In genomic region chr17:84244182-84244920, GRCm38 (mm10) we compare ENCODE assay signal across 21 mouse cellular contexts. TPM values are rescaled to one million over a fixed set of nuclear protein-coding genes. Genes with fewer than 3 reads are reported as not detected.
DNase-seq lines count a peak whose midpoint lies in the region; ATAC-seq and TF ChIP-seq lines count a peak whose summit lies in the region.
"Had no signal": no experiment of that assay in that cellular context is flagged by ENCODE, and none has a peak within 500 bp of the region (broad histone marks: within the 10 kb centered on the region; RNA-seq: fewer than 3 reads in every experiment).

No protein-coding gene starts in this region.

- H3K27ac ChIP-seq in heart, embryonic 16.5 days (ENCODE audit: low read length), result peak overlapping the region; percentile 33; the same call in 1 of the 2 replicates
- H3K27ac ChIP-seq in lung, embryonic 14.5 days (ENCODE audit: low read depth), result peak overlapping the region; percentile 31; the same call in 1 of the 2 replicates
- peak overlapping the region; percentile 64 for H3K27ac ChIP-seq in limb, embryonic 12.5 days
- no peak overlapping the region for H3K27ac ChIP-seq in stomach, postnatal 0 days (replicated peaks)
- H3K27ac ChIP-seq in forebrain, postnatal 0 days (ENCODE audit: low read depth, low read length), result no peak overlapping the region
- H3K27ac ChIP-seq: forebrain, embryonic 13.5 days; heart, embryonic 15.5 days; liver, embryonic 14.5 days; midbrain, embryonic 13.5 days; neural tube, embryonic 12.5 days had no signal

- H3K9ac ChIP-seq in heart, embryonic 16.5 days (ENCODE audit: low read length), result no peak overlapping the region
- H3K9ac ChIP-seq in lung, embryonic 14.5 days, result no peak overlapping the region
- no peak overlapping the region for H3K9ac ChIP-seq in limb, embryonic 12.5 days (replicated peaks)
- H3K9ac ChIP-seq in stomach, postnatal 0 days (ENCODE audit: low read length), result no peak overlapping the region
- H3K9ac ChIP-seq in forebrain, postnatal 0 days, result no peak overlapping the region
- H3K9ac ChIP-seq: forebrain, embryonic 13.5 days; heart, embryonic 15.5 days; liver, embryonic 14.5 days; midbrain, embryonic 13.5 days; neural tube, embryonic 12.5 days had no signal

- no peaks in the 10 kb centered on the region for H3K27me3 ChIP-seq in heart, embryonic 16.5 days (ENCODE audit: control insufficient read depth, insufficient read depth, low read length)
- H3K27me3 ChIP-seq in lung, embryonic 14.5 days (ENCODE audit: insufficient read depth, low read length), result no peaks in the 10 kb centered on the region
- no peaks in the 10 kb centered on the region for H3K27me3 ChIP-seq in limb, embryonic 12.5 days
- no peaks in the 10 kb centered on the region for H3K27me3 ChIP-seq in stomach, postnatal 0 days (ENCODE audit: control insufficient read depth, insufficient read depth, low read length)
- no peaks in the 10 kb centered on the region for H3K27me3 ChIP-seq in forebrain, postnatal 0 days (ENCODE audit: insufficient read depth, low read length)
- H3K27me3 ChIP-seq: forebrain, embryonic 13.5 days; heart, embryonic 15.5 days; midbrain, embryonic 13.5 days; neural tube, embryonic 12.5 days had no signal

- DNase-seq in heart, postnatal 10 days, result no peak
- no peak for DNase-seq in lung, embryonic 14.5 days
- DNase-seq in lung, adult 2 months, result no peak
- peak; percentile 47 for DNase-seq in stomach, postnatal 0 days (ENCODE audit: low spot score)
- DNase-seq in right cerebral cortex, postnatal 14 days, result no peak
- no peak for DNase-seq in forebrain, postnatal 0 days
- DNase-seq: adrenal gland, postnatal 36 days; cerebellum, adult 11-12 months; cerebellum, postnatal 14 days; gastrocnemius, postnatal 14 days; lung, postnatal 14 days; right cerebral cortex, adult 18-20 months; thymus, postnatal 14 days had no signal

- H3K4me2 ChIP-seq in heart, embryonic 16.5 days (ENCODE audit: low read depth, low read length), result no peak overlapping the region
- H3K4me2 ChIP-seq in lung, embryonic 14.5 days, result no peak overlapping the region
- H3K4me2 ChIP-seq in limb, embryonic 12.5 days, result no peak overlapping the region
- no peak overlapping the region for H3K4me2 ChIP-seq in stomach, postnatal 0 days (replicated peaks; ENCODE audit: low read depth)
- H3K4me2 ChIP-seq in forebrain, postnatal 0 days (ENCODE audit: low read depth), result no peak overlapping the region
- H3K4me2 ChIP-seq: forebrain, embryonic 13.5 days; heart, embryonic 15.5 days; midbrain, embryonic 13.5 days; neural tube, embryonic 12.5 days had no signal

- H3K9me3 ChIP-seq in heart, embryonic 16.5 days (replicated peaks; ENCODE audit: control insufficient read depth, low read length), result no peaks in the 10 kb centered on the region; the same call in 1 of the 2 replicates
- H3K9me3 ChIP-seq in lung, embryonic 14.5 days (ENCODE audit: low read depth, low read length), result no peaks in the 10 kb centered on the region
- peaks cover 4% of the 10 kb centered on the region; the same call in 1 of the 2 replicates for H3K9me3 ChIP-seq in limb, embryonic 12.5 days
- no peaks in the 10 kb centered on the region for H3K9me3 ChIP-seq in stomach, postnatal 0 days (ENCODE audit: control insufficient read depth, low read length)
- no peaks in the 10 kb centered on the region for H3K9me3 ChIP-seq in forebrain, postnatal 0 days (ENCODE audit: low read length)
- H3K9me3 ChIP-seq: forebrain, embryonic 13.5 days; G1E; heart, embryonic 15.5 days; midbrain, embryonic 13.5 days; neural tube, embryonic 12.5 days had no signal

- TF ChIP-seq POLR2A in lung, adult 2 months (IDR thresholded peaks at IDR 0.05; ENCODE audit: borderline replicate concordance, extremely low read depth, low read depth, low read length), result no peak

- intact Hi-C loops in heart, postnatal 10 days (cut with DNase I), result no loop called here

- no peaks in the 10 kb centered on the region; the same call in 1 of the 2 replicates for H3K36me3 ChIP-seq in heart, embryonic 16.5 days (ENCODE audit: control insufficient read depth, insufficient read depth)
- peaks cover 10% of the 10 kb centered on the region; the same call in 1 of the 2 replicates for H3K36me3 ChIP-seq in lung, embryonic 14.5 days (ENCODE audit: insufficient read depth)
- H3K36me3 ChIP-seq in limb, embryonic 12.5 days, result peaks cover 20% of the 10 kb centered on the region; the same call in 1 of the 2 replicates
- no peaks in the 10 kb centered on the region for H3K36me3 ChIP-seq in stomach, postnatal 0 days (ENCODE audit: control insufficient read depth, insufficient read depth, low read length)
- no peaks in the 10 kb centered on the region for H3K36me3 ChIP-seq in forebrain, postnatal 0 days (ENCODE audit: insufficient read depth)
- H3K36me3 ChIP-seq: heart, embryonic 15.5 days; neural tube, embryonic 12.5 days had no signal

- ATAC-seq in heart, embryonic 16.5 days (replicated peaks; ENCODE audit: extremely low read depth, insufficient read depth, low FRiP score), result no peak
- ATAC-seq in lung, embryonic 14.5 days (ENCODE audit: insufficient read depth), result peak; percentile 47
- peak; percentile 81 for ATAC-seq in limb, embryonic 12.5 days (ENCODE audit: insufficient number of reproducible peaks, insufficient read depth, low FRiP score, low TSS enrichment, low read depth)
- peak; percentile 76 for ATAC-seq in stomach, postnatal 0 days (ENCODE audit: low FRiP score, low TSS enrichment)
- ATAC-seq in forebrain, postnatal 0 days, result no peak
- ATAC-seq: forebrain, embryonic 13.5 days; midbrain, embryonic 13.5 days had no signal

- no peak for TF ChIP-seq CTCF in lung, embryonic 14.5 days (IDR thresholded peaks at IDR 0.05; ENCODE audit: low read depth)
- TF ChIP-seq CTCF in lung, adult 2 months (IDR thresholded peaks at IDR 0.05; ENCODE audit: insufficient read depth, low read length), result no peak
- TF ChIP-seq CTCF in stomach, postnatal 0 days (IDR thresholded peaks at IDR 0.05; ENCODE audit: low read depth), result no peak
- TF ChIP-seq CTCF in forebrain, postnatal 0 days (IDR thresholded peaks at IDR 0.05; ENCODE audit: low read depth), result no peak

- no peaks in the 10 kb centered on the region for H3K4me1 ChIP-seq in heart, embryonic 16.5 days (ENCODE audit: control insufficient read depth, insufficient read depth, low read length)
- H3K4me1 ChIP-seq in lung, embryonic 14.5 days (ENCODE audit: insufficient read depth), result no peaks in the 10 kb centered on the region; the same call in 1 of the 2 replicates
- H3K4me1 ChIP-seq in lung, adult 2 months (ENCODE audit: control insufficient read depth, insufficient read depth, low read length), result no peaks in the 10 kb centered on the region
- H3K4me1 ChIP-seq in limb, embryonic 12.5 days (replicated peaks), result peaks cover 19% of the 10 kb centered on the region
- no peaks in the 10 kb centered on the region for H3K4me1 ChIP-seq in stomach, postnatal 0 days (replicated peaks; ENCODE audit: control insufficient read depth, insufficient read depth)
- H3K4me1 ChIP-seq in forebrain, postnatal 0 days (ENCODE audit: insufficient read depth), result no peaks in the 10 kb centered on the region
- H3K4me1 ChIP-seq: forebrain, embryonic 13.5 days; heart, embryonic 15.5 days; midbrain, embryonic 13.5 days; neural tube, embryonic 12.5 days had no signal

- TF ChIP-seq EP300 in stomach, postnatal 0 days (optimal IDR thresholded peaks at IDR 0.05), result no peak

- no peak overlapping the region for H3K4me3 ChIP-seq in heart, embryonic 16.5 days (ENCODE audit: low read length)
- no peak overlapping the region for H3K4me3 ChIP-seq in lung, embryonic 14.5 days (ENCODE audit: low read depth, low read length)
- H3K4me3 ChIP-seq in lung, adult 2 months (replicated peaks; ENCODE audit: extremely low read depth, low read depth, low read length), result no peak overlapping the region
- H3K4me3 ChIP-seq in limb, embryonic 12.5 days (replicated peaks), result no peak overlapping the region
- H3K4me3 ChIP-seq in stomach, postnatal 0 days (ENCODE audit: low read depth, low read length), result no peak overlapping the region
- H3K4me3 ChIP-seq in forebrain, postnatal 0 days (ENCODE audit: low read depth, low read length), result no peak overlapping the region
- H3K4me3 ChIP-seq: forebrain, embryonic 13.5 days; heart, embryonic 15.5 days; midbrain, embryonic 13.5 days; neural tube, embryonic 12.5 days had no signal

- WGBS in heart, embryonic 16.5 days, result 79% methylated on average over 18 of the region's 18 CpGs
- 59% methylated on average over 18 of the region's 18 CpGs for WGBS in lung, embryonic 14.5 days
- 71% methylated on average over 18 of the region's 18 CpGs for WGBS in lung, adult 2 months
- WGBS in limb, embryonic 12.5 days, result 72% methylated on average over 18 of the region's 18 CpGs
- WGBS in stomach, postnatal 0 days, result 51% methylated on average over 18 of the region's 18 CpGs
- WGBS in forebrain, postnatal 0 days, result 85% methylated on average over 18 of the region's 18 CpGs

RNA-seq across cellular contexts. Expression of gene Zfp36l2, which starts 56.6 kb away (rescaled TPM):
- 5.9 and 7.7 TPM in 2 replicates for polyA plus RNA-seq in heart, embryonic 16.5 days (2015; fragmentation: Nextera tagmentation; extraction: Ambion mirVana)
- total RNA-seq in heart, postnatal 10 days (2021), result 10 to 100 TPM; 36.9 to 42.5 TPM
- 20.8 and 21.9 TPM in 2 replicates for polyA plus RNA-seq in lung, embryonic 14.5 days (2014; fragmentation: Nextera tagmentation; extraction: Ambion mirVana)
- 101 and 187 TPM in 2 replicates for polyA plus RNA-seq in lung, adult 2 months (2012; rRNA removed)
- 27.9 and 32.7 TPM in 2 replicates for polyA plus RNA-seq in limb, embryonic 12.5 days (2016; fragmentation: Nextera tagmentation; extraction: Ambion mirVana)
- 17.5 and 18.3 TPM in 2 replicates for polyA plus RNA-seq in stomach, postnatal 0 days (2015; fragmentation: Nextera tagmentation; extraction: Ambion mirVana)
- 7.5 and 9.6 TPM in 2 replicates for total RNA-seq in forebrain, postnatal 0 days (2014; rRNA removed)
- 3.8 and 5.1 TPM in 2 replicates for polyA plus RNA-seq in forebrain, postnatal 0 days (2015; fragmentation: Nextera tagmentation; extraction: Ambion mirVana)

Comparison
In these comparisons a context has a peak if more than half of its experiments do, and no peak if none do; other contexts are left out.
1. ATAC-seq: peak in lung, embryonic 14.5 days (single experiment), limb, embryonic 12.5 days (single experiment) and stomach, postnatal 0 days (single experiment); none in heart, embryonic 16.5 days (single experiment) and forebrain, postnatal 0 days (single experiment).
2. H3K27ac ChIP-seq: peak in heart, embryonic 16.5 days (single experiment), lung, embryonic 14.5 days (single experiment) and limb, embryonic 12.5 days (single experiment); none in stomach, postnatal 0 days (single experiment) and forebrain, postnatal 0 days (single experiment).